Mouse (Mus musculus) heart, embryonic 15.5 days (tissue): Measurements from ENCODE around the gene Tmem268. TPM values are rescaled to one million over a fixed set of nuclear protein-coding genes. Genes with fewer than 3 reads are reported as not detected.

Experiments
- ATAC-seq: fragments of 200-750 bp; cut with Nextera tagmentation; replicated peaks from 2 replicates; pipeline ENCODE4 v1.8.0; 2017; ENCODE audit warnings: low read depth, moderate TSS enrichment; ENCODE audit not compliant: insufficient number of reproducible peaks, insufficient read depth, low FRiP score
- H3K27ac ChIP-seq: fragments of 300-500 bp; sonication (generic); 2 replicates; pipeline ENCODE4 v1.5.1; 2015; ENCODE audit warnings: mild to moderate bottlenecking, inconsistent platforms
- H3K27me3 ChIP-seq: fragments of 300-500 bp; sonication (generic); 2 replicates; pipeline ENCODE4 v1.6.1; 2015; ENCODE audit warnings: inconsistent platforms
- H3K36me3 ChIP-seq: fragments of 300-500 bp; sonication (generic); 2 replicates; pipeline ENCODE4 v1.6.1; 2015; ENCODE audit warnings: mild to moderate bottlenecking, inconsistent platforms
- H3K4me1 ChIP-seq: fragments of 300-500 bp; sonication (generic); replicated peaks from 2 replicates; pipeline ENCODE4 v1.6.1; 2015; ENCODE audit warnings: inconsistent platforms
- H3K4me2 ChIP-seq: fragments of 300-500 bp; sonication (generic); 2 replicates; pipeline ENCODE4 v1.6.1; 2015; ENCODE audit warnings: inconsistent platforms, mild to moderate bottlenecking, moderate library complexity
- H3K4me3 ChIP-seq: fragments of 300-500 bp; sonication (generic); 2 replicates; pipeline ENCODE4 v1.5.1; 2015; ENCODE audit warnings: mild to moderate bottlenecking, inconsistent platforms
- H3K9ac ChIP-seq: fragments of 300-500 bp; sonication (generic); 2 replicates; pipeline ENCODE4 v1.6.1; 2015; ENCODE audit warnings: mild to moderate bottlenecking, inconsistent platforms
- H3K9me3 ChIP-seq: fragments of 300-500 bp; sonication (generic); replicated peaks from 2 replicates; pipeline ENCODE4 v1.6.1; 2016; ENCODE audit warnings: inconsistent platforms
- WGBS: fragments of 180-500 bp; shearing (Covaris S2); methylation state at CpG from one replicate; pipeline ENCODE4 v1.1.7; 2015; ENCODE audit warnings: mixed read lengths; 5-methylcytosine and 5-hydroxymethylcytosine counted together
- polyA plus RNA-seq: library from polyadenylated mRNA; unstranded; fragments of >200 nt; fragmentation: Nextera tagmentation; extraction: Ambion mirVana; gene quantifications from 2 replicates; pipeline ENCODE4 v1.2.1, GENCODE M21; 2015

Tmem268 gene
- polyA plus RNA-seq, 1 experiment from 2014 or later: 4.4 TPM

GRCm38 (mm10) chr4:63544494-63545230 is 13.9 kb upstream of the Tmem268 start, which contains the start of gene Atp6v1g1:
TSS of gene Atp6v1g1 (plus strand) at chr4:63544772.
- no peaks in the 10 kb centered on the region for H3K27me3 ChIP-seq
- H3K4me1 ChIP-seq: peaks cover 46% of the 10 kb centered on the region
- peak within 1 kb of the TSS; percentile 89 for H3K27ac ChIP-seq
- no peaks in the 10 kb centered on the region for H3K9me3 ChIP-seq
- WGBS: under 1% methylated on average over 57 of the region's 57 CpGs
- ATAC-seq: peak; percentile 94
- H3K4me2 ChIP-seq: peak within 1 kb of the TSS; percentile 73
- H3K9ac ChIP-seq: peak within 1 kb of the TSS; percentile 92
- peaks cover 18% of the 10 kb centered on the region for H3K36me3 ChIP-seq
- H3K4me3 ChIP-seq: peak within 1 kb of the TSS; percentile 83

- ATAC-seq: no peak; the same call in 1 of the 2 replicates
- H3K4me1 ChIP-seq: peaks cover 46% of the 10 kb centered on the region
- peaks cover 19% of the 10 kb centered on the region for H3K36me3 ChIP-seq
Measured at GRCm38 (mm10) chr4:63545231-63545958, 13.2 kb upstream of the Tmem268 start.

GRCm38 (mm10) chr4:63546441-63547055 is 12.0 kb upstream of the Tmem268 start:
- H3K4me3 ChIP-seq: peak overlapping the region; percentile 83
- WGBS: 73% methylated on average over 6 of the region's 6 CpGs
- H3K4me1 ChIP-seq: peaks cover 46% of the 10 kb centered on the region

More at GRCm38 (mm10) chr4:63545231-63545958, 13.2 kb upstream of the Tmem268 start:
- Histone ChIP-seq H3K27ac (peak overlapping the region; percentile 89), H3K4me2 (peak overlapping the region; percentile 73), H3K9ac (peak overlapping the region; percentile 92), H3K4me3 (peak overlapping the region; percentile 83), H3K27me3 (no peaks in the 10 kb centered on the region), H3K9me3 (no peaks in the 10 kb centered on the region)
- 14% methylated on average over 26 of the region's 26 CpGs for WGBS

GRCm38 (mm10) chr4:63547799-63548198 is 10.8 kb upstream of the Tmem268 start:
- Histone ChIP-seq H3K27ac (no peak overlapping the region), H3K9me3 (no peaks in the 10 kb centered on the region), H3K9ac (no peak overlapping the region), H3K4me1 (peaks cover 35% of the 10 kb centered on the region), H3K4me2 (no peak overlapping the region), H3K27me3 (no peaks in the 10 kb centered on the region), H3K4me3 (no peak overlapping the region), H3K36me3 (peaks cover 41% of the 10 kb centered on the region)
- ATAC-seq: no peak
- 47% methylated on average over 1 of the region's 1 CpGs for WGBS

More at GRCm38 (mm10) chr4:63546441-63547055, 12.0 kb upstream of the Tmem268 start:
- H3K9ac ChIP-seq: 0 out of 2 replicates have a peak overlapping the region, but pooled peaks have one; percentile 92
- peaks cover 30% of the 10 kb centered on the region for H3K36me3 ChIP-seq
- peak overlapping the region; percentile 73 for H3K4me2 ChIP-seq
- H3K27me3 ChIP-seq: no peaks in the 10 kb centered on the region
- H3K27ac ChIP-seq: no peak overlapping the region
- ATAC-seq: no peak
- no peaks in the 10 kb centered on the region for H3K9me3 ChIP-seq

GRCm38 (mm10) chr4:63548491-63548890 is 10.1 kb upstream of the Tmem268 start:
- 88% methylated on average over 3 of the region's 3 CpGs for WGBS
- H3K4me3 ChIP-seq: no peak overlapping the region
- peaks cover 32% of the 10 kb centered on the region for H3K4me1 ChIP-seq
- H3K27ac ChIP-seq: no peak overlapping the region
- no peaks in the 10 kb centered on the region for H3K27me3 ChIP-seq
- H3K9me3 ChIP-seq: no peaks in the 10 kb centered on the region
- no peak overlapping the region for H3K9ac ChIP-seq
- no peak overlapping the region for H3K4me2 ChIP-seq
- no peak for ATAC-seq
- H3K36me3 ChIP-seq: peaks cover 44% of the 10 kb centered on the region

GRCm38 (mm10) chr4:63550908-63551307 is 7.7 kb upstream of the Tmem268 start:
- no peak overlapping the region for H3K9ac ChIP-seq
- WGBS: 93% methylated on average over 3 of the region's 3 CpGs
- no peaks in the 10 kb centered on the region for H3K27me3 ChIP-seq
- ATAC-seq: no peak
- H3K4me2 ChIP-seq: no peak overlapping the region
- peaks cover 50% of the 10 kb centered on the region for H3K36me3 ChIP-seq
- H3K27ac ChIP-seq: no peak overlapping the region
- H3K9me3 ChIP-seq: no peaks in the 10 kb centered on the region
- H3K4me3 ChIP-seq: no peak overlapping the region
- H3K4me1 ChIP-seq: peaks cover 17% of the 10 kb centered on the region

- Histone ChIP-seq H3K4me3 (no peak overlapping the region), H3K9ac (no peak overlapping the region), H3K4me1 (peaks cover 16% of the 10 kb centered on the region), H3K27ac (no peak overlapping the region), H3K36me3 (peaks cover 50% of the 10 kb centered on the region), H3K27me3 (no peaks in the 10 kb centered on the region), H3K9me3 (no peaks in the 10 kb centered on the region), H3K4me2 (no peak overlapping the region)
- WGBS: 95% methylated on average over 1 of the region's 1 CpGs
- ATAC-seq: no peak
Measured at GRCm38 (mm10) chr4:63552865-63553264, 5.7 kb upstream of the Tmem268 start.

GRCm38 (mm10) chr4:63553789-63554576 is 4.6 kb upstream of the Tmem268 start:
- H3K27ac ChIP-seq: no peak overlapping the region
- 82% methylated on average over 4 of the region's 4 CpGs for WGBS

GRCm38 (mm10) chr4:63554616-63555015 is 4.0 kb upstream of the Tmem268 start:
- Histone ChIP-seq H3K4me1 (peaks cover 29% of the 10 kb centered on the region), H3K27me3 (no peaks in the 10 kb centered on the region), H3K9me3 (no peaks in the 10 kb centered on the region), H3K27ac (no peak overlapping the region), H3K4me3 (no peak overlapping the region), H3K9ac (no peak overlapping the region), H3K36me3 (peaks cover 33% of the 10 kb centered on the region), H3K4me2 (no peak overlapping the region)
- ATAC-seq: no peak
- 74% methylated on average over 3 of the region's 3 CpGs for WGBS

More at GRCm38 (mm10) chr4:63553789-63554576, 4.6 kb upstream of the Tmem268 start:
- H3K9ac ChIP-seq: no peak overlapping the region
- no peaks in the 10 kb centered on the region for H3K27me3 ChIP-seq
- H3K36me3 ChIP-seq: peaks cover 39% of the 10 kb centered on the region
- H3K4me2 ChIP-seq: no peak overlapping the region
- no peak for ATAC-seq
- H3K4me1 ChIP-seq: peaks cover 22% of the 10 kb centered on the region
- no peaks in the 10 kb centered on the region for H3K9me3 ChIP-seq
- no peak overlapping the region for H3K4me3 ChIP-seq

- Histone ChIP-seq H3K4me2 (no peak overlapping the region), H3K27ac (no peak overlapping the region), H3K4me3 (no peak overlapping the region), H3K27me3 (no peaks in the 10 kb centered on the region), H3K9ac (no peak overlapping the region), H3K9me3 (no peaks in the 10 kb centered on the region), H3K4me1 (peaks cover 33% of the 10 kb centered on the region), H3K36me3 (peaks cover 31% of the 10 kb centered on the region)
- ATAC-seq: no peak
- WGBS: 93% methylated on average over 2 of the region's 2 CpGs
Measured at GRCm38 (mm10) chr4:63555111-63555510, 3.5 kb upstream of the Tmem268 start.
